Mouse (Mus musculus) right cerebral cortex, postnatal 36 days (tissue): ENCODE results near the gene Mdh2.
A peak's percentile ranks its signal among the peaks of the same experiment; 100 is the strongest.

ENCODE experiments used
- DNase-seq, 2 experiments: peaks; one replicate each; pipeline ENCODE4 v3.0.0; 2022; ENCODE audit warnings: low spot score in 2 of 2, mixed read lengths in 1 of 2

Gene Mdh2

GRCm38 (mm10) chr5:135778471-135779445 lies at the start of gene Mdh2:
Gene Mdh2, plus strand, starts transcription at chr5:135778480.
- peak; percentile 99 to 100 for DNase-seq

GRCm38 (mm10) chr5:135729351-135729750 lies 48.9 kb upstream of the Mdh2 start:
- no peak for DNase-seq

GRCm38 (mm10) chr5:135730278-135730677 lies 48.0 kb upstream of the Mdh2 start:
- no peak for DNase-seq

GRCm38 (mm10) chr5:135730916-135731315 lies 47.4 kb upstream of the Mdh2 start:
- DNase-seq = no peak

- no peak for DNase-seq
These were observed 47.0 kb upstream of the Mdh2 start for GRCm38 (mm10) chr5:135731322-135731721.

GRCm38 (mm10) chr5:135733071-135733470 lies 45.2 kb upstream of the Mdh2 start:
- no peak for DNase-seq

- no peak for DNase-seq
These were observed 44.1 kb upstream of the Mdh2 start for GRCm38 (mm10) chr5:135734057-135734680.

GRCm38 (mm10) chr5:135735741-135736140 lies 42.5 kb upstream of the Mdh2 start:
- no peak for DNase-seq

GRCm38 (mm10) chr5:135736544-135736943 lies 41.7 kb upstream of the Mdh2 start:
- DNase-seq = no peak

GRCm38 (mm10) chr5:135737154-135737553 lies 41.1 kb upstream of the Mdh2 start:
- no peak for DNase-seq

GRCm38 (mm10) chr5:135738266-135738665 lies 40.0 kb upstream of the Mdh2 start:
- no peak for DNase-seq

- DNase-seq = no peak
These were observed 36.1 kb upstream of the Mdh2 start for GRCm38 (mm10) chr5:135742156-135742555.

- no peak for DNase-seq
These were observed 35.1 kb upstream of the Mdh2 start for GRCm38 (mm10) chr5:135742941-135743740.

- DNase-seq = peak; percentile 90 to 92
These were observed 34.3 kb upstream of the Mdh2 start, which contains the start of gene Tmem120a for GRCm38 (mm10) chr5:135743741-135744609. Gene Tmem120a, minus strand, starts transcription at chr5:135744448.

GRCm38 (mm10) chr5:135744742-135745141 lies 33.5 kb upstream of the Mdh2 start:
- no peak for DNase-seq

GRCm38 (mm10) chr5:135751041-135751440 lies 27.2 kb upstream of the Mdh2 start:
- DNase-seq = no peak

- no peak for DNase-seq
These were observed 26.7 kb upstream of the Mdh2 start for GRCm38 (mm10) chr5:135751595-135751994.

GRCm38 (mm10) chr5:135761881-135762280 lies 16.4 kb upstream of the Mdh2 start:
- no peak for DNase-seq

GRCm38 (mm10) chr5:135763526-135763925 lies 14.8 kb upstream of the Mdh2 start:
- DNase-seq = peak in 1 of 2 experiments; percentile 48

- DNase-seq = no peak
These were observed 13.3 kb upstream of the Mdh2 start for GRCm38 (mm10) chr5:135764971-135765370.

GRCm38 (mm10) chr5:135772519-135772918 lies 5.8 kb upstream of the Mdh2 start:
- DNase-seq = no peak
